Mouse (Mus musculus) midbrain, embryonic 11.5 days (tissue): ENCODE results near the gene Myh7. TPM values are rescaled to one million over a fixed set of nuclear protein-coding genes. Genes with fewer than 3 reads are reported as not detected.

Experiments used
- ATAC-seq: fragments of 200-750 bp; cut with Nextera tagmentation; 2 replicates; pipeline ENCODE4 v1.8.0; 2017; ENCODE audit warnings: moderate TSS enrichment, moderate library complexity; ENCODE audit not compliant: low FRiP score
- DNase-seq: peaks from one replicate; pipeline ENCODE4 v3.0.0; 2015; ENCODE audit warnings: low spot score; ENCODE audit errors: missing footprints
- H3K27ac ChIP-seq: fragments of 300-500 bp; sonication (generic); 2 replicates; pipeline ENCODE4 v1.5.1; 2014; ENCODE audit warnings: low read depth, low read length
- H3K27me3 ChIP-seq: fragments of 300-500 bp; sonication (generic); 2 replicates; pipeline ENCODE4 v1.6.1; 2014; ENCODE audit warnings: mild to moderate bottlenecking, low read length, moderate library complexity, mixed read lengths; ENCODE audit not compliant: control insufficient read depth, insufficient read depth
- H3K36me3 ChIP-seq: fragments of 300-500 bp; sonication (generic); 2 replicates; pipeline ENCODE4 v1.6.1; 2014; ENCODE audit warnings: mild to moderate bottlenecking, low read length, moderate library complexity, mixed read lengths; ENCODE audit not compliant: control insufficient read depth, insufficient read depth
- H3K4me1 ChIP-seq: fragments of 300-500 bp; sonication (generic); 2 replicates; pipeline ENCODE4 v1.6.1; 2014; ENCODE audit warnings: low read length; ENCODE audit not compliant: control insufficient read depth, insufficient read depth
- H3K4me2 ChIP-seq: fragments of 300-500 bp; sonication (generic); 2 replicates; pipeline ENCODE4 v1.6.1; 2014; ENCODE audit warnings: mild to moderate bottlenecking, moderate library complexity
- H3K4me3 ChIP-seq: fragments of 300-500 bp; sonication (generic); 2 replicates; pipeline ENCODE4 v1.5.1; 2014; ENCODE audit warnings: low read depth, low read length
- H3K9ac ChIP-seq: fragments of 300-500 bp; sonication (generic); 2 replicates; pipeline ENCODE4 v1.6.1; 2014; ENCODE audit warnings: low read length
- H3K9me3 ChIP-seq: fragments of 300-500 bp; sonication (generic); 2 replicates; pipeline ENCODE4 v1.6.1; 2016; ENCODE audit warnings: low read length; ENCODE audit not compliant: control insufficient read depth
- WGBS: fragments of 180-500 bp; shearing (Covaris S2); extraction: QIAGEN DNeasy Blood & Tissue Kit; methylation state at CpG from one replicate; pipeline ENCODE4 v1.1.7; 2014; 5-methylcytosine and 5-hydroxymethylcytosine counted together
- polyA plus RNA-seq: library from polyadenylated mRNA; unstranded; fragments of >200 nt; fragmentation: Nextera tagmentation; extraction: Ambion mirVana; gene quantifications from 2 replicates; pipeline ENCODE4 v1.2.1, GENCODE M21; 2014

Gene Myh7
- polyA plus RNA-seq, 1 experiment from 2014 or later: 1.1 TPM

DNA sequence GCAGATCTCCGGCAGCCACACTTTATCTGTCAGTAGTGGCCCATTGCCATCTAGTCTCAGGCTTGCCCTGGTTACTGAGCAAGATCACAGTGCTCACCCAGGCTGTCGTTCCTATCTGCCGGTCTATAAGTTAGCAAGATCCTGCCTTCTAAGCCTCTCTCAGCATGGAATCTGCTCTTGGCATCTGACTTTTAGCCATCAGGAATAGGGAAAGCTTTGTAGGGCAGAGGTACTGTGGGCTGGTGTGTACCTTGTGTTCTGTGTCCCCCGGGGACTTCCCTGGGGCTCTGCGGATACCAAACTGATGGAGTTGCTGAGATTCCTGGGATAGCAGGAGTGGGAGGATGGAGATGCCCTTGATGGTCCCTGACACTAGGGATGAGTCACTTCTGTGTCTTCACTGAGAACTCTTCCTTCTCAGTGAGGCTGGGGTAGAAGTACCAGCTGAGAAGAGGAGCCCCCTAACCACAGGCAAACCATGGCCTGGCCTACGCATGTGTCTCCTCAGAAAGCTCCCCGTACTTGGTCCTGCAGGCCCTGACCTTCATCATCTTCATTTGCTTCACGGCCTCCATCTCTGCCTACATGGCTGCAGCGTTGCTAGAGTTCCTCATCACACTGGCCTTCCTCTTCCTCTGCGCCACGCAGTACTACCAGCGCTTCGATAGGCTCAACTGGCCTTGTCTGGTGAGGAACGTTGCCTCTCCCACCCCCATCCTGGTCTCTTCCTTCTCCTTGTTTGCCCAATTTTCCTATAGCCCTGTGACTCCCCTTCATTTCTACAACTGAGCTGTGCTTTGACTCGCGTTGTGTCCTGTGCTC is 56.9 kb downstream of the Myh7 start:
- H3K9me3 ChIP-seq: no peaks in the 10 kb centered on the region
- no peak overlapping the region for H3K4me3 ChIP-seq
- H3K27me3 ChIP-seq: no peaks in the 10 kb centered on the region
- H3K27ac ChIP-seq: no peak overlapping the region
- 90% methylated on average over 16 of the region's 16 CpGs for WGBS
- no peak overlapping the region for H3K4me2 ChIP-seq
- H3K36me3 ChIP-seq: no peaks in the 10 kb centered on the region
- DNase-seq: no peak
- H3K4me1 ChIP-seq: no peaks in the 10 kb centered on the region; the same call in 1 of the 2 replicates
- ATAC-seq: no peak
- no peak overlapping the region for H3K9ac ChIP-seq

DNA sequence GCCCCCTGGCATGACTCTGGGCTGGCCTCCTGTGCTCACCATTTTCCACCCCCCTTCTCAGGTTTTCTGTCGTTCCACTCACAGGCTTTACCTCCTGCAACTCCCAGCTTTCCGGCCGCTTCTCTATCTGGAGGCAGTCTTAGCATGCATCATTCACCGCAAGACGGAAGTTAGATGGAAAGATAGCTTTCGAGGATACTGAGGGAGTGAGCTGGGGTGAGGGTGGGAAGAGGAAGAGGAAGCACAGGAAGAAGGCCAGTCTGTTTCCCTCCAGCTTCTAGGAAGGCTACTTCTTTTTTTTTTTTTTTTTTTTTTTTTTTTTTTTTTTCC is 57.6 kb downstream of the Myh7 start:
- H3K27ac ChIP-seq: no peak overlapping the region
- whole genome bisulfite sequencing: 64% methylated on average over 6 of the region's 6 CpGs
- DNase-seq (no peak), ATAC-seq (no peak)
- no peaks in the 10 kb centered on the region; the same call in 1 of the 2 replicates for H3K4me1 ChIP-seq
- H3K4me3 ChIP-seq: no peak overlapping the region
- no peaks in the 10 kb centered on the region for H3K9me3 ChIP-seq
- no peaks in the 10 kb centered on the region for H3K27me3 ChIP-seq
- no peak overlapping the region for H3K4me2 ChIP-seq
- 0 out of 2 replicates have a peak overlapping the region, but pooled peaks have one; percentile 34 for H3K9ac ChIP-seq
- no peaks in the 10 kb centered on the region for H3K36me3 ChIP-seq

DNA sequence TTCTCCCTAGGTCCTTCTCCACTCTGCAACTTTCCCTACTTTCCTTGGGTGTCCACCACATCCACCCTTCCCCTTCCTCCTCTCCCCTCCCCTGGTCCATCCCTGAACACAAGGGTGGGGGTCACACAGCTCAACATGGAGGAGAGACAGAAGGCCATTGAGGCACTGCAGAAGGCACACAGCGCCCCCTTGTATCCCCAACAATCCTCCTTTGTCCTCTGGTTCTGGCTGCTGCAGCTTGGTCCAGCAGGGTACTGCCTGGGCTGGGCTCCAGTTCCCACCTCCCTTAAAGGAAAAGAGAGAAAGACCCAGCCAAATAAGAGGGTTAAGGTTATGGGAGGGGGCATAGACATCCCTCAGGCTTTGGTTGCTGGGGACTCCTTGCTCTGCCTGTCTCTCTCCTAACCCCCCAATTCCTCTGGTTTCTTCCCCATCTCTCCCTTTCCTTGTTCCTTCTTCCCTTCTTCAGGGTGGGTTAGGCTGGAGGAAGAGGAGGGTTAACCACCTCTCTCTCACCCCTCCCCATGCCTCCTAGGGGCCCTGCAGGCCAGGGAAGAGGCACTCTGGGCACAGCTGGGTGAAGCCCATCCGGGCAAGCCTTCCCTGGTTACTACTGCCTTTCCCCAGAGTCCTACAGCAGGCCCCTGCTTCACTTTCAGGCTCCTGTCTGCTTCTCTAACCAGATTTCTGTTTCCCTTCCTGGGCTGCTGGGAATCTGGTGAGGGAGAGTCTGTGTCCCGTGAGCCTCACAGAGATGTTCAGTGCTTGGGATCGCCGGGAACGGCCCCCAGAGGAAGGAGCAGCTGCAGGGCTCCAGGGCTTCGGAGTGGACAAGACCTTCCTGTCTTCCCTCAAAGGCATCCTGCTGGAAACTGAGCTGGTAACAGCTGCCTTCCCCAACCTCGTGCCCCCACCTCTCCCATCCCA is 58.3 kb downstream of the Myh7 start, which contains the start of gene Cmtm5:
Cmtm5 (plus strand) TSS at position 358 of the 927 bp plus-strand sequence.
- no peak within 1 kb of the TSS for H3K27ac ChIP-seq
- no peak within 1 kb of the TSS for H3K4me3 ChIP-seq
- no peak within 1 kb of the TSS for H3K4me2 ChIP-seq
- no peaks in the 10 kb centered on the region; the same call in 1 of the 2 replicates for H3K4me1 ChIP-seq
- 0 out of 2 replicates have a peak within 1 kb of the TSS, but pooled peaks have one; percentile 34 for H3K9ac ChIP-seq
- no peaks in the 10 kb centered on the region for H3K27me3 ChIP-seq
- no peaks in the 10 kb centered on the region for H3K9me3 ChIP-seq
- WGBS: 50% methylated on average over 8 of the region's 8 CpGs
- no peaks in the 10 kb centered on the region for H3K36me3 ChIP-seq
- ATAC-seq (0 out of 2 replicates have a peak, but pooled peaks have one; percentile 7), DNase-seq (no peak)

DNA sequence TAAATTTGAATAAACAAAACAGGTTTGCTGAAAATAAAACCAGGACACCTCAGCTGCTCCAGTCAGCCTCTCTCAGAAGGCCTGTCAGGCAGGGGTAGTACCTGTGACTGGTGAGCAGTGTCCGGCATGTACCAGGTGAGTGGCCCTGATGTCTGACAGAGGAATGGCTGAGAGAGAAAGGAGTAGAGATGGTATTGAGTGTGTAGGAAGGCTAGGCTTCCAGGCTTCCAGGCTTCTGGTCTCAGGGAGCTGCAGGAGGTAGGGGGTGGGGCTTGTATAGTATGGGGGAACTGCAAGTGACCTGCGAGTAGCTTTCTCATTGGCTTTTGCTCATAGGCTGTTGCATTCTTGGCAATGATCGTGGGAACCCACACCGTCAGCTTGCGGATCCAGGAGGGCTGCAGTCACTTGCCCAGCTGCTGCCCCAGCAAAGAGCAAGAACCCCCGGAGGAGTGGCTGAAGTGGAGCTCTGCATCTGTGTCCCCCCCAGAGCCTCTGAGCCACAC is 61.7 kb downstream of the Myh7 start, which contains the start of gene Il25:
Il25 (plus strand) TSS at position 51 of the 506 bp plus-strand sequence.
- no peaks in the 10 kb centered on the region for H3K9me3 ChIP-seq
- 40% methylated on average over 6 of the region's 6 CpGs for WGBS
- no peak within 1 kb of the TSS for H3K27ac ChIP-seq
- no peaks in the 10 kb centered on the region for H3K36me3 ChIP-seq
- ATAC-seq (no peak), DNase-seq (no peak)
- H3K4me3 ChIP-seq: no peak within 1 kb of the TSS
- H3K4me1 ChIP-seq: peaks cover under 1% of the 10 kb centered on the region; the same call in 1 of the 2 replicates
- H3K4me2 ChIP-seq: no peak within 1 kb of the TSS
- H3K9ac ChIP-seq: no peak within 1 kb of the TSS
- H3K27me3 ChIP-seq: no peaks in the 10 kb centered on the region

DNA sequence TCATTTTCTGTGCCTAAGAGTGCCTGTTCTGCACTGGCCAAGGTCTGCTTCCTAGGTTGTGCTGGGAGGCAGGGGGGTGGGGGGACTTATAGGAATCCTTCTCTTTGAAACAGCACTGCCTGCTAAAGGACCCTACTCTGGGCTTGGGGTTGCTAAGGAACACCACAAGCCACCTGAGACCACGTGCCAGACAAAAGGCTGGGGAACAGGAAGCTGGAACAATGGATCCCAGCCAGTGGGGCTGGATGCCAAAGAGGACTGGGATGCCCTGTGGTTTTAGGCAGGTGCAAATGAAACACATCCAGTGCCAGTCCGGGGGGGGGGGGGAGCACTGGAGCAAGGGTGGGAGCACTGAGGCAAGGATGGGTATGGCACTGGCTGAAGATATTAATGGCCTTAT is 64.0 kb downstream of the Myh7 start:
- peaks cover 16% of the 10 kb centered on the region for H3K4me1 ChIP-seq
- H3K36me3 ChIP-seq: no peaks in the 10 kb centered on the region
- DNase-seq (no peak), ATAC-seq (no peak)
- H3K27ac ChIP-seq: no peak overlapping the region
- WGBS: 8% methylated on average over 2 of the region's 2 CpGs
- H3K4me3 ChIP-seq: no peak overlapping the region
- no peak overlapping the region for H3K9ac ChIP-seq
- no peaks in the 10 kb centered on the region for H3K27me3 ChIP-seq
- no peak overlapping the region for H3K4me2 ChIP-seq
- H3K9me3 ChIP-seq: no peaks in the 10 kb centered on the region

DNA sequence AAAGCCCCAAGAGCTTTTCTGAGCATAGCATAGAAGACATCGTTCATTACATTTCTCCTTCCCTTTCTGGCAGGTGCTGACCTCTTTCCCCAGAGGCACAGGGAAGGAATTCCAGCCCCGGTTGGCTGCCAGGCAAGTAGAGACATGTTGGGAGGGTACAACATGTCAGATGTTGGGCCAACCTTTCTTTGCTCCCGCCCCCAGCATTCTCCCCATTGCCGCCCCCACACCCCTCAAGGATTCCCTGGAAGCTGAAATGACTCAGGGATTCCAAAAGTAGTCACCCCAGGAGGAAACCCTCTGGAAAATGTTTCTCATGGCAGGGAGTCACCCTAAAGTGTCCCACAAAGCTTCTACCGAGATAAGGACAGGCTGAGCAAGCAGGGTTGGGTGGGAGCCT is 64.6 kb downstream of the Myh7 start:
- no peak for ATAC-seq
- DNase-seq: no peak
- H3K4me2 ChIP-seq: no peak overlapping the region
- no peak overlapping the region for H3K4me3 ChIP-seq
- H3K4me1 ChIP-seq: peaks cover 22% of the 10 kb centered on the region
- no peak overlapping the region for H3K27ac ChIP-seq
- H3K36me3 ChIP-seq: no peaks in the 10 kb centered on the region
- no peak overlapping the region for H3K9ac ChIP-seq
- no peaks in the 10 kb centered on the region for H3K27me3 ChIP-seq
- H3K9me3 ChIP-seq: no peaks in the 10 kb centered on the region
- 85% methylated on average over 5 of the region's 5 CpGs for WGBS

DNA sequence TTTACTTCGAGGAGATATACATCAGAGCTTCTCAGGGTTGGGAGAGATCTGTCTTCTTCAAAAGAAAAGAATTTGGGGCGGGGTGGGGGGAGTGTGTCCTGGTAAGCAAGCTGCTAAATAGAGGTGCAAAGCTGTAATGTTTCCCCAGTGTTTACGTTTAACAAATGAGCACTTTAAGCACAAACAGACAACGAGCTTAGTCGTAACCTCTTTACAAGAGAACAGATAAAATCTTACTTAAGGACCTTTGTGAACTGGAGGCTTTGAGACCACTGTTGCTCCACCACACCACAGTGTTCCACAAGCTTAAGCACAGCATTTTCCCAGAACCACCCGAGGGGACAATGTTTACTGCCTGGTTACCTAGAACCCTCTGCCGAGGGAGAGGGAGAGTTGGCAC is 67.1 kb downstream of the Myh7 start:
- peak overlapping the region; percentile 98 for H3K27ac ChIP-seq
- no peak for ATAC-seq
- peak overlapping the region; percentile 52 for H3K4me3 ChIP-seq
- H3K27me3 ChIP-seq: no peaks in the 10 kb centered on the region
- DNase-seq: peak; percentile 91
- H3K9me3 ChIP-seq: no peaks in the 10 kb centered on the region
- peak overlapping the region; percentile 95 for H3K4me2 ChIP-seq
- WGBS: 11% methylated on average over 7 of the region's 7 CpGs
- peaks cover 34% of the 10 kb centered on the region for H3K4me1 ChIP-seq
- H3K36me3 ChIP-seq: no peaks in the 10 kb centered on the region
- H3K9ac ChIP-seq: peak overlapping the region; percentile 97

DNA sequence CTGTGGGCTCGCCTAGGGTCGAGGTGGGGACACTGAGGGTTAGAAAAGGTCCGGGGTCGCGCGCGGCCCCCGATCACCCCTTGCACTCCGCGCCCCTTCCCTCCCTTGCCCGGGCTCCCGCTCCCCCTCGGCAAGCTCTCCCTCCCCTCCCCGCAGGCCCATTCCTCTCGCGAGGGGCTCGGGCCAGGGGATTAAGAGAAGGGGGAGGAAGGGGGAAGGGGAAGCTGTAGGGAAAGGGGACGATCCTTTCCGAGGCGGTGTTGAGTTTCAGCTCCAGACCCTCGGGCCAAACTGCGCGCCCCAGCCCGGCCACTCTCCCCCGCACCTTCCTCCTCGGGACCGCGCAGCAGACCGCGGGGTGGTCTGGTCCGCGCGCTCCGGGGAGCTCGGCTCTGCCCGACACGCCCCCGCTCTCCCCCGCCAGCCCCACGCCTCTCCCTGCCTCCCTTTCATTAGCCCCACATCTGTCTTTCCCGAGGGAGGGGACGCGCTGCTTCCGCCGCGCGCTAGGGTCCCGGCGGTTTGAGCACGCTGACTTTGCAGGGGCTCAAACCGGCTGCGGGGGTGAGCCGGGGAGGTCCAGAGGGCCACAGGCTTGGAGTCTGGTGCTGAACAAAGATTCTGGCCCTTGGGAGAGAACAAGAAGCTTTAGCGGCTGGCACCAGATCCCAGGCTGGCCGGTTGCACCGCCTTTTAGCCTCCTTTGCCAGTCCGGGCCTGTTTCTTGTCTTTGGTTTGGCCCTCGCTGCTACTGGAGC is 67.8 kb downstream of the Myh7 start:
- peak; percentile 85 for ATAC-seq
- H3K4me2 ChIP-seq: peak overlapping the region; percentile 95
- H3K9me3 ChIP-seq: peaks cover under 1% of the 10 kb centered on the region; the same call in 1 of the 2 replicates
- no peaks in the 10 kb centered on the region; the same call in 1 of the 2 replicates for H3K36me3 ChIP-seq
- peak; percentile 98 for DNase-seq
- H3K4me1 ChIP-seq: peaks cover 34% of the 10 kb centered on the region
- peak overlapping the region; percentile 98 for H3K27ac ChIP-seq
- no peaks in the 10 kb centered on the region for H3K27me3 ChIP-seq
- peak overlapping the region; percentile 97 for H3K9ac ChIP-seq
- H3K4me3 ChIP-seq: peak overlapping the region; percentile 52
- WGBS: under 1% methylated on average over 41 of the region's 58 CpGs
